Mouse (Mus musculus) C2C12 (cell line): ENCODE results near the gene Htra3. TPM values are rescaled to one million over a fixed set of nuclear protein-coding genes. Genes with fewer than 3 reads are reported as not detected.
A peak's percentile ranks its signal among the peaks of the same experiment; 100 is the strongest.

Source experiments
- H3K27me3 ChIP-seq: one replicate; pipeline ENCODE4 v1.6.1; 2011; ENCODE audit not compliant: control insufficient read depth, insufficient read depth, insufficient read length
- H3K36me3 ChIP-seq: one replicate; pipeline ENCODE4 v1.6.1; 2011; ENCODE audit not compliant: control insufficient read depth, insufficient read depth
- H3K4me3 ChIP-seq: one replicate; pipeline ENCODE4 v1.5.1; 2011; ENCODE audit warnings: mild to moderate bottlenecking, control low read depth; ENCODE audit not compliant: poor library complexity, insufficient read depth, severe bottlenecking
- H3K79me2 ChIP-seq: one replicate; pipeline ENCODE4 v1.6.1; 2011; ENCODE audit not compliant: control insufficient read depth, insufficient read depth
- H3K79me3 ChIP-seq: one replicate; pipeline ENCODE4 v1.6.1; 2011; ENCODE audit warnings: low read depth, control low read depth
- H3ac ChIP-seq: one replicate; pipeline ENCODE3; 2011; ENCODE audit warnings: low read depth; ENCODE audit not compliant: control insufficient read depth, insufficient read length
- CEBPB ChIP-seq: IDR thresholded peaks from one replicate; pipeline ENCODE4 v1.6.1; 2011; ENCODE audit warnings: low read depth, mild to moderate bottlenecking, control low read depth, moderate library complexity
- CTCF ChIP-seq: IDR thresholded peaks from one replicate; pipeline ENCODE4 v1.5.1; 2011; ENCODE audit not compliant: control insufficient read depth, insufficient read depth, insufficient read length
- FOSL1 ChIP-seq: IDR thresholded peaks from one replicate; pipeline ENCODE4 v1.8.0; 2011; ENCODE audit warnings: mild to moderate bottlenecking, low read length; ENCODE audit not compliant: poor library complexity, insufficient read depth, severe bottlenecking
- MAX ChIP-seq: IDR thresholded peaks from one replicate; pipeline ENCODE4 v1.6.1; 2011; ENCODE audit warnings: mild to moderate bottlenecking, control low read depth
- MYOD1 ChIP-seq: IDR thresholded peaks from one replicate; pipeline ENCODE4 v1.6.1; 2011; ENCODE audit warnings: low read depth; ENCODE audit not compliant: control insufficient read depth, insufficient read length
- MYOG ChIP-seq: IDR thresholded peaks from one replicate; pipeline ENCODE4 v1.6.1; 2011; ENCODE audit not compliant: control insufficient read depth, insufficient read length; ENCODE audit errors: extremely low read depth
- USF1 ChIP-seq: IDR thresholded peaks from one replicate; pipeline ENCODE4 v1.6.1; 2011; ENCODE audit warnings: low read depth, mild to moderate bottlenecking, control low read depth, moderate library complexity
- polyA plus RNA-seq: library from polyadenylated mRNA; unstranded; fragments of >200 nt; fragmentation: generic; extraction: Trizol; gene quantifications from one replicate; pipeline ENCODE4 v1.2.1, GENCODE M21; 2012; ENCODE audit warnings: missing spikeins

Htra3 gene
- polyA plus RNA-seq, 1 experiment, result 12.0 TPM

GRCm38 (mm10) chr5:35628685-35629084 lies 50.9 kb downstream of the Htra3 start:
- Histone ChIP-seq H3K79me3 (no peaks in the 10 kb centered on the region), H3K27me3 (no peaks in the 10 kb centered on the region), H3K79me2 (no peaks in the 10 kb centered on the region), H3ac (no peak overlapping the region), H3K4me3 (no peak overlapping the region), H3K36me3 (no peaks in the 10 kb centered on the region)
- no peak for TF ChIP-seq USF1
- no peak for TF ChIP-seq CTCF
- TF ChIP-seq CEBPB, result no peak

GRCm38 (mm10) chr5:35627307-35627840 lies 52.2 kb downstream of the Htra3 start:
- TF ChIP-seq MAX (no peak), MYOG (no peak), USF1 (no peak), CTCF (no peak), CEBPB (no peak), MYOD1 (no peak), FOSL1 (no peak)
- no peaks in the 10 kb centered on the region for H3K79me2 ChIP-seq
- no peaks in the 10 kb centered on the region for H3K27me3 ChIP-seq
- no peak overlapping the region for H3K4me3 ChIP-seq
- no peaks in the 10 kb centered on the region for H3K36me3 ChIP-seq
- H3ac ChIP-seq, result no peak overlapping the region
- H3K79me3 ChIP-seq, result no peaks in the 10 kb centered on the region

- TF ChIP-seq MYOG (no peak), FOSL1 (no peak), MAX (no peak)
- no peaks in the 10 kb centered on the region for H3K36me3 ChIP-seq
- H3K79me2 ChIP-seq, result no peaks in the 10 kb centered on the region
Observed at GRCm38 (mm10) chr5:35626408-35626807, 53.2 kb downstream of the Htra3 start.

GRCm38 (mm10) chr5:35624751-35625239 lies 54.8 kb downstream of the Htra3 start:
- H3K79me3 ChIP-seq, result no peaks in the 10 kb centered on the region
- H3K4me3 ChIP-seq, result no peak overlapping the region
- H3ac ChIP-seq, result no peak overlapping the region
- H3K27me3 ChIP-seq, result no peaks in the 10 kb centered on the region
- no peaks in the 10 kb centered on the region for H3K79me2 ChIP-seq
- no peak for TF ChIP-seq USF1
- no peak for TF ChIP-seq MAX
- TF ChIP-seq MYOD1, result peak; percentile 3
- TF ChIP-seq CEBPB, result no peak
- no peak for TF ChIP-seq MYOG
- TF ChIP-seq CTCF, result no peak
- TF ChIP-seq FOSL1, result no peak
- H3K36me3 ChIP-seq, result no peaks in the 10 kb centered on the region

More at GRCm38 (mm10) chr5:35626408-35626807, 53.2 kb downstream of the Htra3 start:
- H3ac ChIP-seq, result no peak overlapping the region
- no peak overlapping the region for H3K4me3 ChIP-seq
- no peaks in the 10 kb centered on the region for H3K27me3 ChIP-seq
- H3K79me3 ChIP-seq, result no peaks in the 10 kb centered on the region

- no peaks in the 10 kb centered on the region for H3K79me3 ChIP-seq
- TF ChIP-seq MYOD1 (no peak), CTCF (no peak), MAX (no peak), CEBPB (no peak), FOSL1 (no peak), MYOG (no peak), USF1 (no peak)
- no peaks in the 10 kb centered on the region for H3K79me2 ChIP-seq
- H3ac ChIP-seq, result no peak overlapping the region
- no peak overlapping the region for H3K4me3 ChIP-seq
- H3K36me3 ChIP-seq, result no peaks in the 10 kb centered on the region
- no peaks in the 10 kb centered on the region for H3K27me3 ChIP-seq
Observed at GRCm38 (mm10) chr5:35623831-35624230, 55.8 kb downstream of the Htra3 start.

GRCm38 (mm10) chr5:35621114-35621513 lies 58.5 kb downstream of the Htra3 start:
- no peaks in the 10 kb centered on the region for H3K36me3 ChIP-seq
- H3K79me2 ChIP-seq, result no peaks in the 10 kb centered on the region
- H3ac ChIP-seq, result no peak overlapping the region
- TF ChIP-seq MYOD1 (no peak), CTCF (no peak), USF1 (no peak), FOSL1 (no peak), MAX (no peak), MYOG (no peak), CEBPB (no peak)
- no peak overlapping the region for H3K4me3 ChIP-seq
- no peaks in the 10 kb centered on the region for H3K27me3 ChIP-seq
- no peaks in the 10 kb centered on the region for H3K79me3 ChIP-seq
